Mouse (Mus musculus) limb, embryonic 10.5 days (tissue): ENCODE measurements at regions not wholly inside any gene's neighbourhood (a gene's known extent, or its start where the extent isn't known, plus 50 kb on each side); places are given as distances from the start of the nearest gene placed in this dataset.

ENCODE experiments used
- DNase-seq: peaks from one replicate; pipeline ENCODE4 v3.0.0-alpha.2; 2017; ENCODE audit warnings: low spot score
- H3K27ac ChIP-seq: fragments of 300-500 bp; sonication (generic); 2 replicates; pipeline ENCODE4 v1.5.1; 2016; ENCODE audit warnings: mild to moderate bottlenecking
- H3K27me3 ChIP-seq: fragments of 300-500 bp; sonication (generic); 2 replicates; pipeline ENCODE4 v1.6.1; 2016; ENCODE audit warnings: low read depth, mild to moderate bottlenecking; ENCODE audit not compliant: poor library complexity, severe bottlenecking
- H3K36me3 ChIP-seq: fragments of 300-500 bp; sonication (generic); 2 replicates; pipeline ENCODE4 v1.6.1; 2016; ENCODE audit warnings: mild to moderate bottlenecking, moderate library complexity
- H3K4me1 ChIP-seq: fragments of 300-500 bp; sonication (generic); 2 replicates; pipeline ENCODE4 v1.6.1; 2016
- H3K4me3 ChIP-seq: fragments of 300-500 bp; sonication (generic); 2 replicates; pipeline ENCODE4 v1.5.1; 2016; ENCODE audit warnings: mild to moderate bottlenecking, moderate library complexity
- H3K9me3 ChIP-seq: fragments of 300-500 bp; sonication (generic); replicated peaks from 2 replicates; pipeline ENCODE4 v1.6.1; 2016; ENCODE audit warnings: mild to moderate bottlenecking
- WGBS: fragments of 180-500 bp; shearing (Covaris S2); methylation state at CpG from one replicate; pipeline ENCODE4 v1.1.7; 2016; 5-methylcytosine and 5-hydroxymethylcytosine counted together

GRCm38 (mm10) chr9:116350804-116351547 lies 175.8 kb upstream of the Tgfbr2 start:
- no peaks in the 10 kb centered on the region for H3K27me3 ChIP-seq
- H3K9me3 ChIP-seq: no peaks in the 10 kb centered on the region
- DNase-seq: no peak
- H3K4me1 ChIP-seq: peaks cover 7% of the 10 kb centered on the region
- H3K4me3 ChIP-seq: no peak overlapping the region
- WGBS: 92% methylated on average over 10 of the region's 10 CpGs
- H3K36me3 ChIP-seq: no peaks in the 10 kb centered on the region
- no peak overlapping the region for H3K27ac ChIP-seq

DNA sequence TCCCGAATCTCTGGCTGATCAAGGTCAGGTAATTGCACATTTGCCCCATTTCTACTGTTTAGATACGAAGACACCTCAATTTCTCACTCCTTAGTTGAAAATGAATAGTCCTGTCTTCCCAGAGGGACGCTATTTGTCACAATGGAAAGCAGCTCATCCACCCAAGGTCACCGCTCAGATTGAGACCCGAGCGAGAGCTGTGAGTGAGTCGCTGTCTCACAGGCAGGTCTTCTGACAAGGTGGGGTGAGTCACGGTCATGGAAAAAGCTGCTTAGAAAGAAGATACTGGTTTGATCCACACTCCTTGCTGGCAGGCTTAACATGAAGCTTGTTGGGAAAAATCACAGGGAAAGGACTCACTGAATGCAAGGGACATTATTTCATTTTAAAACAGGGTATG lies 171.9 kb upstream of the Tgfbr2 start:
- no peak for DNase-seq
- Histone ChIP-seq H3K27me3 (no peaks in the 10 kb centered on the region), H3K9me3 (no peaks in the 10 kb centered on the region), H3K36me3 (no peaks in the 10 kb centered on the region), H3K4me3 (no peak overlapping the region), H3K27ac (no peak overlapping the region), H3K4me1 (no peaks in the 10 kb centered on the region)
- 94% methylated on average over 8 of the region's 8 CpGs for WGBS

DNA sequence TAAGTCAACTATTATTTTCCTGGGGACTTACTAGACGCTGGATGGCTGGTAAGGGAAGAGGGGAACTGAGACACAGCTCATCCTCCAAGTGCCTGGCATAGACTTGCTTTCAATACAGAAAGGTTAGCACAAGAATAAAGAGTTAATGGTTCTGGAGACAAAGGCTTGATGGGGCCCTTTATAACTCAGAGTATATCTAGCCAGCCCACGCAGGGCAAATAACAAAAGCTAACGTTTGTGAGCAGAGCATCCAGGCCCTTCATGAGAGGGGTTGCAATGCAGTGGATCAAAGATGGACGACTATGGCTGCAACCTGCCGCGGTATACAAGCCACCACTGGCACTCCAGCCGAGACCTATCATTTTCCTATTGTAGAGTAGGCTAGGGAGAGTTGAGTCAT lies 171.3 kb upstream of the Tgfbr2 start:
- no peak overlapping the region for H3K27ac ChIP-seq
- no peak for DNase-seq
- H3K4me1 ChIP-seq: no peaks in the 10 kb centered on the region
- WGBS: 89% methylated on average over 7 of the region's 7 CpGs
- H3K27me3 ChIP-seq: no peaks in the 10 kb centered on the region
- no peaks in the 10 kb centered on the region for H3K36me3 ChIP-seq
- no peak overlapping the region for H3K4me3 ChIP-seq
- no peaks in the 10 kb centered on the region for H3K9me3 ChIP-seq

- H3K4me3 ChIP-seq: no peak overlapping the region
- H3K9me3 ChIP-seq: no peaks in the 10 kb centered on the region
- DNase-seq: no peak
- H3K36me3 ChIP-seq: no peaks in the 10 kb centered on the region
- no peaks in the 10 kb centered on the region for H3K27me3 ChIP-seq
- 94% methylated on average over 3 of the region's 3 CpGs for WGBS
- H3K27ac ChIP-seq: no peak overlapping the region
- no peaks in the 10 kb centered on the region for H3K4me1 ChIP-seq
These were observed 167.9 kb upstream of the Tgfbr2 start for GRCm38 (mm10) chr9:116343086-116343481.

DNA sequence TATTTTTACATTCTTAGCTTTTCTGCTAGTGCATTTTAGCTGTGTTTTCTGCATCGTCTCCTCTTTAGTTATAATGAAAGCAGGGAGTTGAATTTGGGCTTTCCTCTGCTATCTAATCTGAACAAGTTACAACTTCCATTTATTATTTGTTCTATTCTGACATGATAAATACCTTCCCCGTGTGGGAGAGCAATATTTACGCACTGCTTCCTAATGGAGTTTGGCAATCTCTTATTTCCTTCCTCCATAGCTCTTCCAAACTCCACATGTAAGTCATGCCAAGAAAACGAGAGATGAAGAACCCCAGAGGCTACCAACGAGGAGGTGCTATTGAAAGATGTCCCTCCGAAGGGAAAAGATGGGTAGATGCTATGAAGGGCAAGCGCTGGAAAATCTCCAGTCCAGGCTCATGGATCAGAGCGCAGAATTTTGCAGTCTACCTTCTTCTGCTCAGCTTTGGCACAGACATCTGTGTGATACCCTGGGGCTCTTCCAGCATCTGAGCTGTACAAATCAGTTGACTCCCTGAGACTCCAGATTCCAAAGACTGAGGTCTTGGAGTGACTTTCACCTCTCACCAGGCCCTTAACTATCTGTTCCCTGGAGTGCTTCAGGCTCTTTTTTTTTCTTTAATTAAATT lies 167.4 kb upstream of the Tgfbr2 start:
- Histone ChIP-seq H3K4me1 (no peaks in the 10 kb centered on the region), H3K9me3 (no peaks in the 10 kb centered on the region), H3K27ac (no peak overlapping the region), H3K27me3 (no peaks in the 10 kb centered on the region), H3K36me3 (no peaks in the 10 kb centered on the region), H3K4me3 (no peak overlapping the region)
- no peak for DNase-seq
- WGBS: 92% methylated on average over 8 of the region's 8 CpGs

DNA sequence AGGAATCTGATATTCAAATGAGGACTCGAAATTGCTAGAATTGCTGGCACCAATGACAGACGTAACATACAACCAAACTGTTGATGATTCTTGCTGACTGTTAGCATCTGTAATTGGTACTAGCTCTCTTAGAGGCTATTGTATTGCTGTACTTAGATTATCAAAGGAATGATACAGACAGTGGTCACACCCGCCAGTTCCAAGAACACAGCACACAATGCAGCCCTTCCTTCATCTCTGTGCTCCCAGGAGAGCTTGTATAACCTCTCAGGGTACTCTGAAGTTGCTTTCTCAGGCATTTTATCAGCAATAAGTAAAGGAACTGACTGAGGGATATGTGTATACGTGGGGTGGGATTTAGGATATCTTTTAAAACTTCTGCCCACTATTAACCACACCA lies 166.8 kb upstream of the Tgfbr2 start:
- no peaks in the 10 kb centered on the region for H3K4me1 ChIP-seq
- H3K9me3 ChIP-seq: no peaks in the 10 kb centered on the region
- H3K27ac ChIP-seq: no peak overlapping the region
- no peak overlapping the region for H3K4me3 ChIP-seq
- H3K27me3 ChIP-seq: no peaks in the 10 kb centered on the region
- DNase-seq: no peak
- H3K36me3 ChIP-seq: no peaks in the 10 kb centered on the region
- 84% methylated on average over 4 of the region's 4 CpGs for WGBS

GRCm38 (mm10) chr9:116340952-116341351 lies 165.8 kb upstream of the Tgfbr2 start:
- Histone ChIP-seq H3K4me1 (no peaks in the 10 kb centered on the region), H3K27ac (no peak overlapping the region), H3K4me3 (no peak overlapping the region), H3K9me3 (no peaks in the 10 kb centered on the region), H3K36me3 (no peaks in the 10 kb centered on the region), H3K27me3 (no peaks in the 10 kb centered on the region)
- DNase-seq: no peak

DNA sequence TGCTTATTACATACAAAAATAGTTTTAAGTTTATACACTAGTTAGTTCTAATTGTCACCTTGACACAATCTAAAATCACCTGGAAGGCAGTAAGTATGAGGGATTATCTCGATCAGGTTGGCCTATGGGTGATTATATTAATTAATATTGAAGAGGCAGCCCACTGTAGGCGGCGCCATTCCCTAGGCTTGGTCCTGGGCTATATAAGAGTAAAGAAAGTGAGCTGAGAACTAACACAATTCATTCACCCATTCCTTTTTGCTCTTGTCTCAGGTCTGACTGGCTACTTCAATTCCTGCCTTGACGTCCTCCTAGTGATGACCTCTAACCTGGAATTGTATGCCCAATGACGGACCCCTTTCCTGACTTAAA lies 163.6 kb upstream of the Tgfbr2 start:
- H3K4me3 ChIP-seq: no peak overlapping the region
- H3K27me3 ChIP-seq: no peaks in the 10 kb centered on the region
- H3K36me3 ChIP-seq: no peaks in the 10 kb centered on the region
- no peak for DNase-seq
- H3K4me1 ChIP-seq: no peaks in the 10 kb centered on the region
- WGBS: 93% methylated on average over 5 of the region's 5 CpGs
- no peak overlapping the region for H3K27ac ChIP-seq
- no peaks in the 10 kb centered on the region for H3K9me3 ChIP-seq

DNA sequence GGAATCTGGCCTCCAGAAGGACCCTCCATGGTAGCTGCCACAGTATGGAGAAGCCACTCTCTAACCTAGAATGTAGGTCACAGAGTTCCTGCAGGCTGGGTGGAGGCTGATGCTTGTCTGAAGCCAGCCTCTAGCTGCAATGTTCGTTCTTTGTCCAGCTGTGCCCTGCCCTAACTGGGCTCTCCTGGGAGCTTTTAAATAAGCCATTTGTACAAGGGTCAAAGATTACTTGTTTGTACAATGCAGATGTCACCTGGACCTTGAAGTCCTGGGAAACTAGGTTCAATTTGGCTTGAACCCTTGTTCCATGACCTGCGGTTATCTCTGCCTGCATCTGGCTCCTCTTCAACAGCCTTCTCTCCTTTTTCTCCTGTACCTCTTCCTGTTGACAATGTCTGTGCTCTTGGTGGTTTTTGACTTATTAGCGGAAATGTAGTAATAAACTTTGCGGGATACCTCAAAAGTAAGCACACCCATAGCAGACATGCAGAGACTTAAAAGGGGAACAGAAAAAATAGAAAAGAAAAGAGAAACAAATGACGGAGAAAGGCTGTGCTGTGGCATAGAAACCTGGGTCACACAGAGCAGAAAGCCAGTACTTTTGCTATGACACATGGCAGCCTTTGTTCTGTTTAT lies 163.1 kb upstream of the Tgfbr2 start:
- no peaks in the 10 kb centered on the region for H3K4me1 ChIP-seq
- WGBS: 90% methylated on average over 5 of the region's 5 CpGs
- H3K27ac ChIP-seq: no peak overlapping the region
- H3K9me3 ChIP-seq: no peaks in the 10 kb centered on the region
- no peak overlapping the region for H3K4me3 ChIP-seq
- no peaks in the 10 kb centered on the region for H3K36me3 ChIP-seq
- no peaks in the 10 kb centered on the region for H3K27me3 ChIP-seq
- DNase-seq: no peak

DNA sequence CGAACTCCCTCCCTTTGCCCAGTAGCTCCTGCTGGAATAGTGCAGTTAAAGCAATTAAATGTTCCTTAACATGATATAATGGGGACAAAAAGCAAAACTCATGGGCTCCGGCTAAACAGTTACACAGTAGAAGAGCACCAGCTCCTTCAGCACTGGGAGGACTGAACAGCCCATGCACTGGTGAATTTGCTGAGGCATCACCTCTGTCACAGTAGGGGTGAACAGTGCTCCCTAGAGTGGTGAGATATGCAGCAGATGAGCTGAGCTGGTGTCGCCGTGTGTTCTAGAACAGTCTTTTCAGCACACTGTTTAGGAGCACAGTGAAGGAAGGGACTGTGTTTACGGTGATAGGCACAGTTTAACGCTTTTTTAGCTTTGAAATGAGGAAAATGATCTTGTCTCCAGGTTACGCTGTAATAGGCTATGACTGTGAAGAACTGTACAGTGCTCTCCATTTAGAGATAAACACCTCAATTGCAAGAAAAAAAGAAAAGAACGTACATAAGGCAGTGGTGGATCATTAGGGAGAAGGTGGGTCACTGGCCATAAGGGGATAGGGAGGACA lies 162.4 kb upstream of the Tgfbr2 start:
- no peak overlapping the region for H3K27ac ChIP-seq
- H3K36me3 ChIP-seq: no peaks in the 10 kb centered on the region
- no peaks in the 10 kb centered on the region for H3K27me3 ChIP-seq
- H3K4me1 ChIP-seq: no peaks in the 10 kb centered on the region
- no peak for DNase-seq
- WGBS: 93% methylated on average over 8 of the region's 8 CpGs
- no peak overlapping the region for H3K4me3 ChIP-seq
- no peaks in the 10 kb centered on the region for H3K9me3 ChIP-seq

DNA sequence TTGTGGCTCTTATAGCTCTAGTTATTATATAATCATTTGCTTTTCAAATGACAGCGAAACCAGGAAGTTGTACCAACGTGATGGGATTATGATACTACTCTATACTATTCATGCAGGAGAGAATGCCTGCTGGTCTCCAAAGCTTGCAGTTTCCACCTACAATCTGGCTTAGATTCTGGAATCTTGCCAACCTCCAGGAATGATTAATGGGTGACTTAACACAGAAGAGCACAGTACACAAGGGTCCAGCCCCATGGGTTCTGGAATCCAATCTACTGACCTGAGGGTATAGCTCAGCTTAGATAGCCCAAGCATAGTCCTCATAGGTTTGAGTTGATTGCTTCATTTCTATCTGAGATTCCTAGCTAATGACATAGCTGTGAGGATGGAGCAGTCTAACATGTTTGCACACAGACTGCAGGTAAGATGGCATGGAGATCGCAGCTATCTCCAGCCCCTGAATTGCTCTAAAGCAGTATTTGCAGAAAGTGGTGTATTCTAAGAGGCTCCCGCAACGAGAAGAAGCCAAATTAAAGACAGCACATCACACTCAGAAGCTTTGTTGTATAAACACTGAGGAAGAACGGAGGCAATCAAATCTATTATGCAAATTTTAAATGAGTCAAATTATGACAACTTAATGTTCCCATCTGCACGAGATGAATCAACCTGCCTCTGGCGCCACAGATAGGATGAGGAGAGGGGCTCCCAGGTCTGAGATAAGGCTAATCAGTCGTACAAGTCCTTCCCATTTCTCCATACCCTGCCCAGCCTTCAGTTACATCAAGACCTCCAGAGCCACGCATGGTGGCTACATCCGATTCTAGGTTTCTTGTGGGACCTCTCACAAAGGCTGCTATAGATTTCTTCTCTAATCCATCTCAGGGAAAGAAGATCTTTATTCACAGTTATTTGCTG lies 160.7 kb upstream of the Tgfbr2 start:
- Histone ChIP-seq H3K4me3 (no peak overlapping the region), H3K9me3 (no peaks in the 10 kb centered on the region), H3K27ac (no peak overlapping the region), H3K36me3 (no peaks in the 10 kb centered on the region), H3K27me3 (no peaks in the 10 kb centered on the region), H3K4me1 (peaks cover 3% of the 10 kb centered on the region)
- WGBS: 90% methylated on average over 11 of the region's 11 CpGs
- DNase-seq: no peak

- WGBS: 83% methylated on average over 6 of the region's 6 CpGs
- no peak for DNase-seq
- H3K36me3 ChIP-seq: no peaks in the 10 kb centered on the region
These were observed 158.8 kb upstream of the Tgfbr2 start for GRCm38 (mm10) chr9:116333956-116334463.

More at GRCm38 (mm10) chr9:116333956-116334463, 158.8 kb upstream of the Tgfbr2 start:
- Histone ChIP-seq H3K27me3 (no peaks in the 10 kb centered on the region), H3K9me3 (no peaks in the 10 kb centered on the region), H3K4me1 (peaks cover 3% of the 10 kb centered on the region), H3K27ac (no peak overlapping the region), H3K4me3 (no peak overlapping the region)
